Mouse (Mus musculus): ENCODE measurements at regions not wholly inside any gene's neighbourhood (a gene's known extent, or its start where the extent isn't known, plus 50 kb on each side); places are given as distances from the start of the nearest gene placed in this dataset.

DNA sequence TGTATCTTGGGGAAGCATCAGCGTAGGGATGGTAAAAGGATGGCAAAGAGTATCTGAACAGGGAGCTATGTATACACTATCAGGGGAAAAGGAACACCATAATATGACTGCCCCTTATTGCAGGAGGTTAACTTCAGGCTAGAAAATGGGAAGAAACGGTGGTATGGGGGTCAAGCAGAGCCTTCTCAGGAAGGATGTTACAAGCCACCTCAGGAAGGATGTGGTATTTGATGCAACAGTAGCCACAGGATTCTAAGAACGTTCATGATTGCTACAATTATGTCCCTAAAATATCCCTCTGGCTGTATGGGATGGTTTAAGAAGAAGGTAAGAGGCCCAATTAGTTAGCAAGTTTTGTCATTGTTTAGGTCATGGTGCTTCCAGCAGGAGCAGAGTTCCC is 249.5 kb downstream of the Inhba start:
- Histone ChIP-seq H3K4me1 (replicated peaks; ENCODE audit: control insufficient read depth, insufficient read depth) (no peaks in the 10 kb centered on the region), H3K4me2 (replicated peaks; ENCODE audit: low read depth) (no peak overlapping the region), H3K27me3 (ENCODE audit: control insufficient read depth, insufficient read depth, low read length) (no peaks in the 10 kb centered on the region), H3K9me3 (ENCODE audit: control insufficient read depth, low read length) (no peaks in the 10 kb centered on the region), H3K9ac (ENCODE audit: low read length) (no peak overlapping the region), H3K27ac (replicated peaks) (no peak overlapping the region), H3K4me3 (ENCODE audit: low read depth, low read length) (no peak overlapping the region), H3K36me3 (ENCODE audit: control insufficient read depth, insufficient read depth, low read length) (no peaks in the 10 kb centered on the region)
- TF ChIP-seq EP300 (optimal IDR thresholded peaks at IDR 0.05) (no peak), CTCF (IDR thresholded peaks at IDR 0.05; ENCODE audit: low read depth) (no peak)
- no peak for ATAC-seq (ENCODE audit: low FRiP score, low TSS enrichment)
- WGBS, result 71% methylated on average over 3 of the region's 3 CpGs
- no peak for DNase-seq (ENCODE audit: low spot score)

- Histone ChIP-seq H3K9ac (ENCODE audit: low read length) (no peak overlapping the region), H3K4me2 (replicated peaks; ENCODE audit: low read depth) (no peak overlapping the region), H3K27ac (replicated peaks) (no peak overlapping the region), H3K27me3 (ENCODE audit: control insufficient read depth, insufficient read depth, low read length) (no peaks in the 10 kb centered on the region), H3K4me3 (ENCODE audit: low read depth, low read length) (no peak overlapping the region), H3K36me3 (ENCODE audit: control insufficient read depth, insufficient read depth, low read length) (no peaks in the 10 kb centered on the region), H3K9me3 (ENCODE audit: control insufficient read depth, low read length) (no peaks in the 10 kb centered on the region), H3K4me1 (replicated peaks; ENCODE audit: control insufficient read depth, insufficient read depth) (no peaks in the 10 kb centered on the region)
- ATAC-seq (ENCODE audit: low FRiP score, low TSS enrichment) (no peak), DNase-seq (ENCODE audit: low spot score) (no peak)
- TF ChIP-seq EP300 (optimal IDR thresholded peaks at IDR 0.05) (no peak), CTCF (IDR thresholded peaks at IDR 0.05; ENCODE audit: low read depth) (no peak)
- WGBS, result 63% methylated on average over 3 of the region's 3 CpGs
Observed at GRCm38 (mm10) chr13:16279974-16280373, 268.3 kb downstream of the Inhba start.

- ATAC-seq (ENCODE audit: low FRiP score, low TSS enrichment), result no peak
- H3K27me3 ChIP-seq (ENCODE audit: control insufficient read depth, insufficient read depth, low read length), result no peaks in the 10 kb centered on the region
- 57% methylated on average over 2 of the region's 2 CpGs for WGBS
Observed at GRCm38 (mm10) chr13:16280742-16281141, 269.1 kb downstream of the Inhba start.

DNA sequence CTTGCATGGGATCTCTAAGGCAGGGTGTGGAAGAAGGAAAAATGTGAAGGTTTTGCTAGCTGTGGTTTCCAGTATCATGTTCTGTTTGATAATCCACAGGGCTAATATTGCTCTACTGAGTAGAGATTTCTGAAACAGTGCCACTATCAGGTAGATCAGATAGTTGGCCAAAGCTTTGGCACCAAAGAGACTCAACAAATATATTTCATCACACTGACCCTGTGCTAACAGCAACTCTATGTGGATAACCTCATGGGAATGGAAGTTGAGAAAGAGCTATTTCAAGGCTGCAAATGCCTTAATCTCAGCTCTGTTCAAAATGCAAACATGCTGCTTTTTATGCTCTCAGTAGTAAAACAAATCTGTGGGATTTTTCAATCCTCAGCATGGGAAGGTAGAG is 270.1 kb downstream of the Inhba start:
- no peaks in the 10 kb centered on the region for H3K27me3 ChIP-seq (ENCODE audit: control insufficient read depth, insufficient read depth, low read length)
- ATAC-seq (ENCODE audit: low FRiP score, low TSS enrichment) (peak; percentile 93), DNase-seq (ENCODE audit: low spot score) (peak; percentile 32)
- H3K9me3 ChIP-seq (ENCODE audit: control insufficient read depth, low read length), result no peaks in the 10 kb centered on the region
- H3K4me2 ChIP-seq (replicated peaks; ENCODE audit: low read depth), result no peak overlapping the region
- TF ChIP-seq EP300 (optimal IDR thresholded peaks at IDR 0.05) (no peak), CTCF (IDR thresholded peaks at IDR 0.05; ENCODE audit: low read depth) (no peak)
- no peak overlapping the region for H3K9ac ChIP-seq (ENCODE audit: low read length)
- no peak overlapping the region for H3K27ac ChIP-seq (replicated peaks)
- H3K4me1 ChIP-seq (replicated peaks; ENCODE audit: control insufficient read depth, insufficient read depth), result no peaks in the 10 kb centered on the region
- H3K36me3 ChIP-seq (ENCODE audit: control insufficient read depth, insufficient read depth, low read length), result no peaks in the 10 kb centered on the region
- no peak overlapping the region for H3K4me3 ChIP-seq (ENCODE audit: low read depth, low read length)

More at GRCm38 (mm10) chr13:16280742-16281141, 269.1 kb downstream of the Inhba start:
- Histone ChIP-seq H3K9ac (ENCODE audit: low read length) (no peak overlapping the region), H3K4me2 (replicated peaks; ENCODE audit: low read depth) (no peak overlapping the region), H3K36me3 (ENCODE audit: control insufficient read depth, insufficient read depth, low read length) (no peaks in the 10 kb centered on the region), H3K4me1 (replicated peaks; ENCODE audit: control insufficient read depth, insufficient read depth) (no peaks in the 10 kb centered on the region), H3K27ac (replicated peaks) (no peak overlapping the region), H3K4me3 (ENCODE audit: low read depth, low read length) (no peak overlapping the region), H3K9me3 (ENCODE audit: control insufficient read depth, low read length) (no peaks in the 10 kb centered on the region)
- no peak for DNase-seq (ENCODE audit: low spot score)
- TF ChIP-seq EP300 (optimal IDR thresholded peaks at IDR 0.05) (no peak), CTCF (IDR thresholded peaks at IDR 0.05; ENCODE audit: low read depth) (no peak)

DNA sequence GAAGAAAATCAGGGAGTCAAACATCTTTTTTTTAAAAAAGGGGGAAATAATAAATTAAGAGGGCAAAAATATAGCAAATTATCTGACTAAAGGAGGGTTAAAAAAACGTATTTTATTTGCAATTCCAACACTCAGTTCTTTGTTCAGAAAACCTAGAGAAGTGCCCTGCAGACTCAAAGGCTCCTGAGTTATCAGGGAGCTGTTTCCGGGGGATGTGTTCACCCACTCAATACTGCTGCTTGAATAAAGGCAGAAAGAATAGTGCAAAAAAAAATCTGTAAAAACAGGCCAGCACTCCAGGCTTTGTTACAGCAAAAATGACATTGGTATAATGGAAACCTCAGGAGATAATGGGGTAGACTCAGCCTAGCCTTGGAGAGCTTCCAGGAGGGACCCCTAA is 270.6 kb downstream of the Inhba start:
- no peak overlapping the region for H3K9ac ChIP-seq (ENCODE audit: low read length)
- no peak for DNase-seq (ENCODE audit: low spot score)
- H3K9me3 ChIP-seq (ENCODE audit: control insufficient read depth, low read length), result no peaks in the 10 kb centered on the region
- TF ChIP-seq CTCF (IDR thresholded peaks at IDR 0.05; ENCODE audit: low read depth) (no peak), EP300 (optimal IDR thresholded peaks at IDR 0.05) (no peak)
- no peaks in the 10 kb centered on the region for H3K4me1 ChIP-seq (replicated peaks; ENCODE audit: control insufficient read depth, insufficient read depth)
- ATAC-seq (ENCODE audit: low FRiP score, low TSS enrichment), result no peak
- 39% methylated on average over 2 of the region's 2 CpGs for WGBS
- H3K4me3 ChIP-seq (ENCODE audit: low read depth, low read length), result no peak overlapping the region
- H3K4me2 ChIP-seq (replicated peaks; ENCODE audit: low read depth), result no peak overlapping the region
- H3K27ac ChIP-seq (replicated peaks), result no peak overlapping the region
- H3K27me3 ChIP-seq (ENCODE audit: control insufficient read depth, insufficient read depth, low read length), result no peaks in the 10 kb centered on the region
- no peaks in the 10 kb centered on the region for H3K36me3 ChIP-seq (ENCODE audit: control insufficient read depth, insufficient read depth, low read length)

GRCm38 (mm10) chr13:16283336-16283735 is 271.7 kb downstream of the Inhba start:
- H3K36me3 ChIP-seq (ENCODE audit: control insufficient read depth, insufficient read depth, low read length), result no peaks in the 10 kb centered on the region
- no peak overlapping the region for H3K4me3 ChIP-seq (ENCODE audit: low read depth, low read length)
- H3K27ac ChIP-seq (replicated peaks), result no peak overlapping the region
- no peak overlapping the region for H3K9ac ChIP-seq (ENCODE audit: low read length)
- 47% methylated on average over 4 of the region's 4 CpGs for WGBS
- no peak for TF ChIP-seq CTCF (IDR thresholded peaks at IDR 0.05; ENCODE audit: low read depth)
- TF ChIP-seq EP300 (optimal IDR thresholded peaks at IDR 0.05), result no peak
- DNase-seq (ENCODE audit: low spot score) (no peak), ATAC-seq (ENCODE audit: low FRiP score, low TSS enrichment) (no peak)
- H3K4me2 ChIP-seq (replicated peaks; ENCODE audit: low read depth), result no peak overlapping the region
- H3K9me3 ChIP-seq (ENCODE audit: control insufficient read depth, low read length), result no peaks in the 10 kb centered on the region
- no peaks in the 10 kb centered on the region for H3K4me1 ChIP-seq (replicated peaks; ENCODE audit: control insufficient read depth, insufficient read depth)
- H3K27me3 ChIP-seq (ENCODE audit: control insufficient read depth, insufficient read depth, low read length), result no peaks in the 10 kb centered on the region

Measured in stomach, postnatal 0 days (tissue).